Mouse (Mus musculus): ENCODE results near the gene Mlip. TPM values are rescaled to one million over a fixed set of nuclear protein-coding genes. Genes with fewer than 3 reads are reported as not detected.
A peak's percentile ranks its signal among the peaks of the same experiment; 100 is the strongest.

Mlip gene
- polyA plus RNA-seq, 1 experiment from 2014 or later: 17.1 TPM

DNA sequence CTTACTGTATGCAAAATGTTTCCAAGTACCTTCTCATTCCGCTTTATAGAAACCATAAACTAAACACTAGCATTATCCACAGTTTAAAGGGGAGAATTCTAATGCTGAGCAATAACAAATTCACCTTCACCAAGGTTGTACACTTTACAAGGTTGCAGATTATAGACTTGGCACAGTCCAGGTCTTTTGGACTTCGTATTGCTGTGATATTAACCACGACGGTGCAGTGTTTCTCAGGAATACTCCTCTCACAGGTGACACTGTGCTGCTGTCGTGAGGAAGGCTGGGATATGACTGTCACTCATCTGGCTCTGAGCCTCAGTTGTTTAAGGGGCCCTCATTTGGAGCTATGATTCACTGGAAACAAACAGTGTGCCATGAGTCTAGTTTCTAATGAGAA is 75.5 kb downstream of the Mlip start:
- Histone ChIP-seq H3K4me2 (ENCODE audit: low read depth, low read length) (no peak overlapping the region), H3K36me3 (ENCODE audit: control insufficient read depth, insufficient read depth, low read length) (no peaks in the 10 kb centered on the region), H3K4me1 (ENCODE audit: control insufficient read depth, insufficient read depth, low read length) (no peaks in the 10 kb centered on the region), H3K9me3 (ENCODE audit: control insufficient read depth, low read length) (no peaks in the 10 kb centered on the region), H3K27ac (replicated peaks; ENCODE audit: low read depth, low read length) (0 out of 2 replicates have a peak overlapping the region, but pooled peaks have one; percentile 8), H3K4me3 (ENCODE audit: low read depth, low read length) (no peak overlapping the region), H3K9ac (ENCODE audit: low read depth, low read length) (no peak overlapping the region), H3K27me3 (replicated peaks; ENCODE audit: control insufficient read depth, insufficient read depth, low read length) (no peaks in the 10 kb centered on the region)
- ATAC-seq (ENCODE audit: low read depth) (no peak), DNase-seq (ENCODE audit: low spot score) (no peak)
- WGBS: 62% methylated on average over 5 of the region's 5 CpGs

DNA sequence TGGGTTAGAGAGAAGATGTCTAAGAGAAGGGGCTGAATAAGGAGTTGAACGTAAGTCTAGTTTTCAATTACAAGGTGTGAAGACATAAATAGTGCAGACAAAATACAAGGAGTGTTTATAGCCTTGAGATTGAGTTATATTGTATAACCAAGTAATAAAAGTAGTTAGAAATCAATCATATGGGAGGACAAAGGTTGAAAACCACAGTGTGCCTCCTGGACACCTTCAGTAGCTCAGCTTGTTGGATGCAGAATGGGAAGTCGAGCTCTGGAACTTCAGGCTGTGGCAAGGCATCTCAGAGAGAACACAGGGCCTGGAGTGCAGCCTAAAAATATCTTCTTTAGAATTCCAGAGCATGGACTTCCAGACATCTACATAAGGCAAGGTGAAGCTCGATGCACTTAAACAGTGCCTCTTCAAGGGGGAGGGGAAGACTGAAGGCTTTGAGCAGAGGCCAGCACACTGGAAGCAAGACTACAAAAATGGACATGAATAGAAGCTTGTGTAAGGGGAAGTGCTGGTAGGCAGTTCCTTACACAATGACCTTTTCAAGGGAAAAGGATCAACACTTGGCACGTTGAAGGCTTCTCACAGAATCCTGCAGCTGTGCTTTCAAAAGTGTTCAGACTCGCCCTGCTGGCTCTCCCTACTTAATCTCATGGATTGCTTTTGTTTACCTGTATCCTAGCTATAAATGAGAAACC is 76.2 kb downstream of the Mlip start:
- Histone ChIP-seq H3K4me2 (ENCODE audit: low read depth, low read length) (no peak overlapping the region), H3K36me3 (ENCODE audit: control insufficient read depth, insufficient read depth, low read length) (no peaks in the 10 kb centered on the region), H3K27ac (replicated peaks; ENCODE audit: low read depth, low read length) (no peak overlapping the region), H3K27me3 (replicated peaks; ENCODE audit: control insufficient read depth, insufficient read depth, low read length) (no peaks in the 10 kb centered on the region), H3K9ac (ENCODE audit: low read depth, low read length) (no peak overlapping the region), H3K4me1 (ENCODE audit: control insufficient read depth, insufficient read depth, low read length) (no peaks in the 10 kb centered on the region), H3K4me3 (ENCODE audit: low read depth, low read length) (no peak overlapping the region), H3K9me3 (ENCODE audit: control insufficient read depth, low read length) (no peaks in the 10 kb centered on the region)
- peak; percentile 81 for DNase-seq (ENCODE audit: low spot score)
- 36% methylated on average over 5 of the region's 5 CpGs for WGBS
- peak; percentile 55; the same call in 1 of the 2 replicates for ATAC-seq (ENCODE audit: low read depth)

DNA sequence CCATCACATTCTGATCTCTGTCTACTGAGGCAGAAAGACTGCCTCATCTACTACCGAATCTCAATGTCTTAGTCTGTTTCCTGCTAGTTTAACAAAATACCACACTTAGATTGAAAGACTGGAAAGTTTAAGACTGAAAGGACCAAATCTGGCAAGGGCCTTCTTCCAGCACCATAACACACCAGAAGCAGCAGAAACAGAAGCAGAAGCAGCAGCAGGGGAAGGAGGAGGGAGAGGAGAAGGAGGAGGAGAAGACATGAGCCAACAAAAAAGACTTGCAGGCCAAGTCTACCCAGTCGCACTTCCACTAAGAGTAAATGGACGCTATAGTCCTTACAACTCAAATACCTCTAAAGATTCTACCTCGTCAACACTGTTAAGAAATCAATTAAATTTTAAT is 80.0 kb downstream of the Mlip start:
- Histone ChIP-seq H3K4me1 (ENCODE audit: control insufficient read depth, insufficient read depth, low read length) (no peaks in the 10 kb centered on the region), H3K27me3 (replicated peaks; ENCODE audit: control insufficient read depth, insufficient read depth, low read length) (no peaks in the 10 kb centered on the region), H3K4me2 (ENCODE audit: low read depth, low read length) (no peak overlapping the region), H3K4me3 (ENCODE audit: low read depth, low read length) (no peak overlapping the region), H3K27ac (replicated peaks; ENCODE audit: low read depth, low read length) (no peak overlapping the region), H3K36me3 (ENCODE audit: control insufficient read depth, insufficient read depth, low read length) (no peaks in the 10 kb centered on the region), H3K9ac (ENCODE audit: low read depth, low read length) (no peak overlapping the region), H3K9me3 (ENCODE audit: control insufficient read depth, low read length) (no peaks in the 10 kb centered on the region)
- ATAC-seq (ENCODE audit: low read depth) (no peak), DNase-seq (ENCODE audit: low spot score) (no peak)
- WGBS: 87% methylated on average over 4 of the region's 4 CpGs

DNA sequence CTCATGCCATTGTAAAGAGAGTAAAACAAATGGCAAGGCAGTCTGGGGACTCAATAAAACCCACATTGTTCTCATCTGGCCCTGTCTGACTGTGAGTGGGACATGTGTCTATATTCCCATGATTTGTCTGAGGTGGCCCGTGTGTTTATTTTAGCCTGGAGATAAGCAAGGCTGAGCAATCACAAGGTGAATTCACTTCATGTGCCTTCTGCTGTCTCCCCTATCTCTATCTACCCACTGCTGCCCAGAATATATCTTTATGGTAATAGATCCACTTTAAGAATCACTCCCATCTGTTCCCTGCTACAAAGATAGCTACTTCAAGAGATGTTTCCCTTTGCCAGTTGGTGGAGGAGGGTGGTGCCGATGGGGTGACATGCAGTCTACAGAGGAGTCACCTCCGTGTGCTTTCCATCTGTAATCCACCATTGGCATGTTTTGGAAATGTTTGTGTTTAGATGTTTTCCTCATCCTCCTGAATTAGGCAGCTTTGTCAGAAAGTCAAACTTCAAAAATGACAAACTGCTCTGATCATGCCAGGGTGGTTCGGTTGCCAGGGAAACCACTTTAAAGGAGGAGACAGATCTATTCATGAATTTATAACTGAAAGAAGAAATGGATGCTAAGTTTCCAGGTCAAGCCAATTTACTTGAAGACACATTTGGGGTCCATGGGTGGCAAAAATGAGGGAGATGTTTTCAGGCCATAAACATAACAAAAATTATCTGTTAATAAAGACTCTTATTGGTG is 87.3 kb downstream of the Mlip start:
- no peak overlapping the region for H3K9ac ChIP-seq (ENCODE audit: low read depth, low read length)
- H3K27ac ChIP-seq (replicated peaks; ENCODE audit: low read depth, low read length): no peak overlapping the region
- no peaks in the 10 kb centered on the region for H3K9me3 ChIP-seq (ENCODE audit: control insufficient read depth, low read length)
- H3K4me3 ChIP-seq (ENCODE audit: low read depth, low read length): no peak overlapping the region
- H3K36me3 ChIP-seq (ENCODE audit: control insufficient read depth, insufficient read depth, low read length): no peaks in the 10 kb centered on the region
- H3K4me1 ChIP-seq (ENCODE audit: control insufficient read depth, insufficient read depth, low read length): no peaks in the 10 kb centered on the region
- WGBS: 76% methylated on average over 4 of the region's 4 CpGs
- no peaks in the 10 kb centered on the region for H3K27me3 ChIP-seq (replicated peaks; ENCODE audit: control insufficient read depth, insufficient read depth, low read length)
- DNase-seq (ENCODE audit: low spot score) (no peak), ATAC-seq (ENCODE audit: low read depth) (no peak)
- H3K4me2 ChIP-seq (ENCODE audit: low read depth, low read length): no peak overlapping the region

DNA sequence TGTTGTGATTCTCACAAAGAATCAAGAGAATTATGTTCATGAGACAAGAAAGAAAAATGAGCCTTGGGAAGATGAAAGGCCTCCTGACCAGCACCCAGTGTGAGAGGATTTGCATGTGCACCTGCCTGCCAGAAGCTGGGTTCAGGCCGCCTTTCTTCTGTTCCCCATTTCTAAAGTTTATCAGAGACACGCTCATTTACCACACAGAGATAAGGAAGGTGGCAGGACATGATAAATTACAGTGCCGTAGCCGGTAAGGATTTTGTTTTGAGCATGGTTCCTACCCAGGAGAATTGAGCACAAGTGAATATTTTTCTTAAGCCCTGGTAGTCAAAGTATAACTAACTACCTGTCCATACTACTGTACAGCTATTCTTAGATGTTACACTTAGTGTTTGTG is 93.7 kb downstream of the Mlip start:
- ATAC-seq (ENCODE audit: low read depth) (no peak), DNase-seq (ENCODE audit: low spot score) (no peak)
- no peaks in the 10 kb centered on the region for H3K36me3 ChIP-seq (ENCODE audit: control insufficient read depth, insufficient read depth, low read length)
- no peaks in the 10 kb centered on the region for H3K27me3 ChIP-seq (replicated peaks; ENCODE audit: control insufficient read depth, insufficient read depth, low read length)
- H3K4me1 ChIP-seq (ENCODE audit: control insufficient read depth, insufficient read depth, low read length): no peaks in the 10 kb centered on the region
- no peak overlapping the region for H3K27ac ChIP-seq (replicated peaks; ENCODE audit: low read depth, low read length)
- H3K9ac ChIP-seq (ENCODE audit: low read depth, low read length): no peak overlapping the region
- no peaks in the 10 kb centered on the region for H3K9me3 ChIP-seq (ENCODE audit: control insufficient read depth, low read length)
- no peak overlapping the region for H3K4me3 ChIP-seq (ENCODE audit: low read depth, low read length)
- no peak overlapping the region for H3K4me2 ChIP-seq (ENCODE audit: low read depth, low read length)
- 81% methylated on average over 4 of the region's 4 CpGs for WGBS

DNA sequence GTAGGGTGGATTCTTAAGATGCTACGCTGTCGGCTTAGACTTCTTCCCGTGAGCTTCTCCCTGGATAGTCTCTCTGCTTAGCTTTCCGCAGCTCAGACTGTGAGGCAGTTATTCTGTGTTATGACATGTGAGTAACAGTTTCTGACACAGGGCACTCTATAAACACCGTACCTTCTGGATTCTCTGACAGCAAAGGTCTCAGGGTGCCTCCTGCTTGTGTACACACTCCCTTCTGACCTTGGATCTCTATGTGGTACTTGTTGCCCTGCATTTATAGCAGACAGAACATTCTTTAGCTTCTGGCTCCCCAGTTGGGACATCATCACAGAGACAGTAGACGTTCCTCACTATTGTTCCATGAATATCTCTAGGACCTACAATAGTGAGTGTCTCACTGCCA is 94.5 kb downstream of the Mlip start:
- no peaks in the 10 kb centered on the region for H3K4me1 ChIP-seq (ENCODE audit: control insufficient read depth, insufficient read depth, low read length)
- no peak for ATAC-seq (ENCODE audit: low read depth)
- no peak overlapping the region for H3K27ac ChIP-seq (replicated peaks; ENCODE audit: low read depth, low read length)
- H3K36me3 ChIP-seq (ENCODE audit: control insufficient read depth, insufficient read depth, low read length): no peaks in the 10 kb centered on the region
- no peak overlapping the region for H3K4me2 ChIP-seq (ENCODE audit: low read depth, low read length)
- 78% methylated on average over 6 of the region's 6 CpGs for WGBS
- H3K9me3 ChIP-seq (ENCODE audit: control insufficient read depth, low read length): no peaks in the 10 kb centered on the region
- no peak overlapping the region for H3K9ac ChIP-seq (ENCODE audit: low read depth, low read length)
- H3K27me3 ChIP-seq (replicated peaks; ENCODE audit: control insufficient read depth, insufficient read depth, low read length): no peaks in the 10 kb centered on the region
- H3K4me3 ChIP-seq (ENCODE audit: low read depth, low read length): no peak overlapping the region
- no peak for DNase-seq (ENCODE audit: low spot score)

DNA sequence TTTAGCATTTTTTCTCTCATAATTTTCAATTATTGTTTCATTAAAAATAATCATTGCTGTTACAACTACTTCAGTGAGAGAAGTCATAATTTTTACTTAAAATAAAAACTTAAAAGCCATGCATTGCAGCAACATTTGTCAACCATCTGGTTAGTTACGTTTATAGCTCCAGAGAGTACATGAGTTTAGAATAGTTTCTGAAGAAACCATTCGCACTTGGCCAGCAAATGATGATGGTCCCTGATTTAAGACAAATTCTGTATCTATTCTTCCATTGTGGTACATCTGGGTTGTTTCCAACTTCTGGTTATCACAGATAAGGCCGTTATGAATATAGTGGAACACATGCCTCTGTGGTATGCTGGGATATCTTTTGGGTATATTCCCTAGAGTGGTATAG is 98.3 kb downstream of the Mlip start:
- Histone ChIP-seq H3K9ac (ENCODE audit: low read depth, low read length) (no peak overlapping the region), H3K9me3 (ENCODE audit: control insufficient read depth, low read length) (no peaks in the 10 kb centered on the region), H3K27me3 (replicated peaks; ENCODE audit: control insufficient read depth, insufficient read depth, low read length) (no peaks in the 10 kb centered on the region), H3K4me1 (ENCODE audit: control insufficient read depth, insufficient read depth, low read length) (no peaks in the 10 kb centered on the region), H3K4me3 (ENCODE audit: low read depth, low read length) (no peak overlapping the region), H3K36me3 (ENCODE audit: control insufficient read depth, insufficient read depth, low read length) (no peaks in the 10 kb centered on the region), H3K4me2 (ENCODE audit: low read depth, low read length) (no peak overlapping the region), H3K27ac (replicated peaks; ENCODE audit: low read depth, low read length) (no peak overlapping the region)
- ATAC-seq (ENCODE audit: low read depth) (no peak), DNase-seq (ENCODE audit: low spot score) (no peak)
- 89% methylated on average over 3 of the region's 3 CpGs for WGBS

DNA sequence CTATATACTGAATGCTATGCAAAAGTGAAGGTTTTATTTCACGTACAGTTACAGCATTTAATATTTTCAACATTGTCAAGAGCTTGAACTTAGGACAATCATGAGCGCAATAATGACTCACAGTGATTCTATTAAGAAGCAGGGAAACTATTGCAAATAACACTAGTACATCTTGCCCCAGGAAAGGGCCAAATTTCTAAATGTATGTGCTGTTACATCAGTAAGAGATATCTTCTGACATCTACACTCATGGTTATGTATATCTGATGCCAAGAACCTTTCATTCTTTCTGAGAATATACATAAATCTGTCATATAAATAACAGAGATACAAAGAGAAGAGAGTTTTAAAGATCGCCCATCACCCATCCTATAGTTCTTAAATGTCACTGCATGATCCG is 100.0 kb downstream of the Mlip start:
- Histone ChIP-seq H3K36me3 (ENCODE audit: control insufficient read depth, insufficient read depth, low read length) (no peaks in the 10 kb centered on the region), H3K9ac (ENCODE audit: low read depth, low read length) (no peak overlapping the region), H3K27ac (replicated peaks; ENCODE audit: low read depth, low read length) (no peak overlapping the region), H3K4me3 (ENCODE audit: low read depth, low read length) (no peak overlapping the region), H3K27me3 (replicated peaks; ENCODE audit: control insufficient read depth, insufficient read depth, low read length) (no peaks in the 10 kb centered on the region), H3K9me3 (ENCODE audit: control insufficient read depth, low read length) (no peaks in the 10 kb centered on the region), H3K4me2 (ENCODE audit: low read depth, low read length) (no peak overlapping the region), H3K4me1 (ENCODE audit: control insufficient read depth, insufficient read depth, low read length) (no peaks in the 10 kb centered on the region)
- ATAC-seq (ENCODE audit: low read depth) (no peak), DNase-seq (ENCODE audit: low spot score) (no peak)
- 87% methylated on average over 4 of the region's 4 CpGs for WGBS

DNA sequence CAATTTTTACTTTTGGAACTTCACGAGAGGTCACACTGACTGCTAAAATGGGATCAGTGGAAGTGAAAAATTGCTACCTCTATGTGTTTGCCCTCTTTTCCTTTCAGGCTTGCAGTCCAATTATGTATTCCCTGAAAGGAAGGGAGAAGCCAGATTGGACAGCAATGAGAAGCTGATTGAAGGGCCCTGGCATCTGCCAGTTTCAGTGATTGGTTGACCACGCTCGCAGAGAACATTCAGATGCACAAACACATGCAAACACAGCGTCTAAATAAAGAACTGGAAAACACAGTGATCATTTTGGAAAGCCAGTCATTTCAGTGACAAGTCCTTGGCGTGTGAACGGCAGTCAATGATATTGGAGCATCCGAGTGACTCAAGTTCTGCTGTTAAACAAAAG is 100.6 kb downstream of the Mlip start:
- Histone ChIP-seq H3K36me3 (ENCODE audit: control insufficient read depth, insufficient read depth, low read length) (no peaks in the 10 kb centered on the region), H3K4me1 (ENCODE audit: control insufficient read depth, insufficient read depth, low read length) (no peaks in the 10 kb centered on the region), H3K9me3 (ENCODE audit: control insufficient read depth, low read length) (no peaks in the 10 kb centered on the region), H3K4me2 (ENCODE audit: low read depth, low read length) (no peak overlapping the region), H3K9ac (ENCODE audit: low read depth, low read length) (no peak overlapping the region), H3K4me3 (ENCODE audit: low read depth, low read length) (no peak overlapping the region), H3K27ac (replicated peaks; ENCODE audit: low read depth, low read length) (no peak overlapping the region), H3K27me3 (replicated peaks; ENCODE audit: control insufficient read depth, insufficient read depth, low read length) (no peaks in the 10 kb centered on the region)
- ATAC-seq (ENCODE audit: low read depth): no peak
- DNase-seq (ENCODE audit: low spot score): peak; percentile 2
- 65% methylated on average over 7 of the region's 7 CpGs for WGBS
